ENCODE assay signal across 8 mouse cellular contexts in genomic region chr15:79690426-79691022, GRCm38 (mm10). TPM values are rescaled to one million over a fixed set of nuclear protein-coding genes. Genes with fewer than 3 reads are reported as not detected.
A peak's percentile ranks its signal among the peaks of the same experiment; 100 is the strongest.
DNase-seq lines count a peak whose midpoint lies in the region; ATAC-seq lines count a peak whose summit lies in the region.

TSS of gene Gtpbp1 (plus strand) at chr15:79690845.

- peak within 1 kb of the TSS; percentile 86 for H3K9ac ChIP-seq in hindbrain, embryonic 14.5 days

- DNase-seq in R1 (ENCODE audit: low read depth, low spot score), result peak; percentile 100
- peak; percentile 95 to 98 for DNase-seq in cerebellum, postnatal 25 days
- DNase-seq in frontal cortex, postnatal 25 days (ENCODE audit: low spot score in 2 of 2), result peak; percentile 85 to 93
- peak; percentile 97 for DNase-seq in hindbrain, embryonic 14.5 days (ENCODE audit: low spot score)
- peak; percentile 96 to 97 for DNase-seq in layer of hippocampus, postnatal 36 days
- DNase-seq in lung, postnatal 36 days, result peak; percentile 100
- DNase-seq in retina, postnatal 1 day, result peak; percentile 100
- peak; percentile 89 to 96 for DNase-seq in urinary bladder, adult 18-20 months (ENCODE audit: low spot score in 2 of 2)

- peak within 1 kb of the TSS; percentile 97 for H3K4me2 ChIP-seq in hindbrain, embryonic 14.5 days (replicated peaks)

- WGBS in hindbrain, embryonic 14.5 days, result under 1% methylated on average over 41 of the region's 45 CpGs

- no peaks in the 10 kb centered on the region for H3K27me3 ChIP-seq in hindbrain, embryonic 14.5 days (ENCODE audit: control insufficient read depth, insufficient read depth, low read length)

- peaks cover 8% of the 10 kb centered on the region; the same call in 1 of the 2 replicates for H3K36me3 ChIP-seq in hindbrain, embryonic 14.5 days (replicated peaks; ENCODE audit: control insufficient read depth, insufficient read depth)

- H3K27ac ChIP-seq in hindbrain, embryonic 14.5 days, result peak within 1 kb of the TSS; percentile 90

- H3K4me3 ChIP-seq in hindbrain, embryonic 14.5 days (replicated peaks; ENCODE audit: low read length), result peak within 1 kb of the TSS; percentile 94

- peaks cover 43% of the 10 kb centered on the region for H3K4me1 ChIP-seq in hindbrain, embryonic 14.5 days (replicated peaks; ENCODE audit: control insufficient read depth, insufficient read depth, low read length)

- peak; percentile 98 for ATAC-seq in hindbrain, embryonic 14.5 days (ENCODE audit: low FRiP score)

- H3K9me3 ChIP-seq in hindbrain, embryonic 14.5 days (ENCODE audit: control insufficient read depth, low read length), result no peaks in the 10 kb centered on the region

RNA-seq across cellular contexts. Expression of gene Gtpbp1, which starts in this region (rescaled TPM):
- 43.1 and 43.4 TPM in 2 replicates for polyA plus RNA-seq in hindbrain, embryonic 14.5 days (2014; fragmentation: Nextera tagmentation; extraction: Ambion mirVana)
- 10 to 100 TPM; 48.6 to 51.6 TPM for total RNA-seq in layer of hippocampus, postnatal 36 days (2021)

Comparison
In these comparisons a context has a peak if more than half of its experiments do, and no peak if none do; other contexts are left out.
1. Peak in every context shown above with its lines: DNase-seq, ATAC-seq, H3K4me3 ChIP-seq and H3K27ac ChIP-seq.